Mouse (Mus musculus) ES-Bruce4 (cell line): ENCODE results near the gene Atf4. TPM values are rescaled to one million over a fixed set of nuclear protein-coding genes. Genes with fewer than 3 reads are reported as not detected.
A peak's percentile ranks its signal among the peaks of the same experiment; 100 is the strongest.

Experiments used
- H3K27ac ChIP-seq: 2 replicates; pipeline ENCODE4 v1.5.1; 2012; ENCODE audit warnings: low read length, inconsistent platforms; ENCODE audit not compliant: insufficient read depth
- H3K27me3 ChIP-seq: 2 replicates; pipeline ENCODE4 v1.6.1; 2012; ENCODE audit warnings: mild to moderate bottlenecking, low read length, inconsistent platforms; ENCODE audit not compliant: control insufficient read depth, poor library complexity, insufficient read depth, severe bottlenecking
- H3K36me3 ChIP-seq: 2 replicates; pipeline ENCODE4 v1.6.1; 2012; ENCODE audit warnings: inconsistent platforms, mild to moderate bottlenecking, low read length, moderate library complexity; ENCODE audit not compliant: control insufficient read depth, poor library complexity, insufficient read depth, severe bottlenecking
- H3K4me1 ChIP-seq: one replicate; pipeline ENCODE4 v1.8.1; 2011; ENCODE audit warnings: low read length; ENCODE audit not compliant: control insufficient read depth, insufficient read depth
- H3K4me3 ChIP-seq: 2 replicates; pipeline ENCODE4 v1.5.1; 2011; ENCODE audit warnings: low read depth, mild to moderate bottlenecking, low read length
- H3K9ac ChIP-seq: 2 replicates; pipeline ENCODE4 v1.6.1; 2012; ENCODE audit warnings: low read depth, mild to moderate bottlenecking, inconsistent platforms; ENCODE audit not compliant: poor library complexity, severe bottlenecking
- H3K9me3 ChIP-seq: replicated peaks from 2 replicates; pipeline ENCODE4 v1.6.1; 2012; ENCODE audit warnings: mild to moderate bottlenecking, low read length, inconsistent platforms; ENCODE audit not compliant: control insufficient read depth, poor library complexity, insufficient read depth, severe bottlenecking
- CTCF ChIP-seq: IDR thresholded peaks from one replicate; pipeline ENCODE4 v1.8.1; 2011; ENCODE audit warnings: low read depth, low read length
- EP300 ChIP-seq: IDR thresholded peaks from 2 replicates; pipeline ENCODE4 v1.6.1; 2011; ENCODE audit warnings: low read depth, low read length; ENCODE audit not compliant: insufficient read depth
- POLR2A ChIP-seq: IDR thresholded peaks from one replicate; pipeline ENCODE4 v1.8.1; 2011; ENCODE audit warnings: low read length; ENCODE audit not compliant: insufficient read depth
- polyA plus RNA-seq: library from polyadenylated mRNA; stranded (reverse); fragments of >200 nt; gene quantifications from 2 replicates; pipeline ENCODE4 v1.2.4, GENCODE M21; 2011; ENCODE audit warnings: low read depth; ENCODE audit not compliant: missing spikeins, insufficient read depth, insufficient read length

The Atf4 gene
- polyA plus RNA-seq, 1 experiment: 193 TPM

DNA sequence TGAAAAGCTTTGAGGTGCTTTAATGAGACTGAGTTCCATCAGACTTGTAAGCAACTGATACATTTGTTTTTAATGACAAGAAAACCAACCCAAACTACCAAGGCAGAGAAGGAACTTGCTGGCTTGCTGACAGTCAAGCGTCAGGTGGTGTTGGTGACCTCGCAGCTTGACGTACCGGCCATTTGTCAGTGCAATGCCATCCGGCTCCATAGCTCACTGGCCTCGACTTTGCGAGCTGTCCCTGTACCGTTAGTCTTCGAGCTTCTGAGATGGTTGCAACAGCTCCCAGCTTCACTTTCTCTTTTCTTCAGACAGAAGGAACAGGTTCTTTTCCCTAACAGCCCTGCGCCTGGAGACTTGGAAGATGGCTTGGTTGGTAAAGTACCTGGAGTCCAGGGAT lies 37.5 kb upstream of the Atf4 start:
- no peak for TF ChIP-seq CTCF
- TF ChIP-seq POLR2A: no peak
- no peak for TF ChIP-seq EP300
- Histone ChIP-seq H3K27me3 (no peaks in the 10 kb centered on the region), H3K9me3 (no peaks in the 10 kb centered on the region), H3K4me1 (peaks cover 5% of the 10 kb centered on the region), H3K27ac (no peak overlapping the region), H3K4me3 (no peak overlapping the region), H3K9ac (no peak overlapping the region), H3K36me3 (no peaks in the 10 kb centered on the region)

DNA sequence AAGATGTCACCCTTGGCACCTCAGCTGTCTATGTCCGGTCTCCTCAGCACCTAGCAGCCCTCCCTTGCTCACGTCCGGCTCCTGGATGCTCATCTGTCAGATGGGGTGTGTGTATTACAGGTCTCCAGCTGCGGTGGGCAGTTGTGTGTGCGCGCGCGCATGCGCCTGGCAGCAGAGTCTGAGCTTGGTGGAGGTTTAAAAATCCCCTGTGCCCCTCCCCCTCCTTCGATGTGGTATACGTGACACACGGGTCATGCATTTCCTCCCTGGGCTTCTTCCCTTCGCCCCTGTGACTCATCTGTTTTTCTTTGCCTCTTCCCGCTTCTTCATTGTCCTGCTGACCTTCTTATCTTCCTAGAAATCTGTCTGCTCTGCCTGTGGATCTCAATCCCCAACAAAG lies 35.8 kb upstream of the Atf4 start:
- Histone ChIP-seq H3K9me3 (no peaks in the 10 kb centered on the region), H3K36me3 (no peaks in the 10 kb centered on the region), H3K9ac (no peak overlapping the region), H3K4me3 (peak overlapping the region; percentile 62), H3K27ac (peak overlapping the region; percentile 67), H3K27me3 (no peaks in the 10 kb centered on the region), H3K4me1 (peaks cover 5% of the 10 kb centered on the region)
- TF ChIP-seq EP300: peak; percentile 97
- peak; percentile 8 for TF ChIP-seq POLR2A
- TF ChIP-seq CTCF: no peak

DNA sequence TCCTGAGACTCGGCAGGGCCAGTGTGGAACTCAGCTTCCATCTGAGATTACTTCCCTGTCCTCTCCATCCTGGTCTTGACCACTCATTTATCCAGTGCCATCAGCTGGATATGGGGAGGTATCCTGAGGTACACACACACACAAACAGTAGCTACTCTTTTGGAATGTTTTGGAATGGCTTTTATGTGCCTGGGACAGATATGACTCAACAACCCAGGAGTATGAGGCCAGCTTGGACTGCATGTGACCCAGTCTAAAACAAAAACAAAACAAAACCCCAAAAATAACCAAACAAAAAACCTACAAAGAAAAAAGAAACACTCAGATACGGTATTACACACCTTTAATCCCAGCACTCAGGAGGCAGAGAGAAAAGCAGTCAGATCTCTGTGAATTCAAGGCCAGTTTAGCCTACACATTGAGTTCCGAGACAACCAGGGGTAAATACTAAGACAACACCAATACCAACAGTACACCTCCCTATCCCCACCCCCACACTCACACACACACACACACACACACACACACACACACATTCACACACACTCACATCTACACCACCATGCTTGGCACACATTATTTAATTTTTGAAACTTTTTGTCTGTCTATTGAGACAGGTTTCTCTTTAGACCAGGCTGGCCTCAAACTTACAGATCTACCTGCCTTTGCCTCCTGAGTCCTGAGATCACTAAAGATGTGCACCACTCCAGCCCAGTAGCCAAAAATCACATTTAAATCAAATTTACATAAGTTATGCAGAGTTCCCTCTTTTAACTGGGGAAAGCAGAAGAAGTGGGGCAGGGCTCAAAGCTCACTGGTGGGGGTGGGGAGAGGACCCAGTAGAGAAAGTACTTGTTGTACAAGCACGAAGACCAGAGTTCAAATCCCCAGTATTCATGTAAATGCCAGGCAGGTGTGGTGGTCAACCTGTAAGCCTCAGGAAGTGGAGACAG lies 35.0 kb upstream of the Atf4 start:
- no peaks in the 10 kb centered on the region for H3K36me3 ChIP-seq
- peaks cover 5% of the 10 kb centered on the region for H3K4me1 ChIP-seq
- H3K27me3 ChIP-seq: no peaks in the 10 kb centered on the region
- H3K9me3 ChIP-seq: no peaks in the 10 kb centered on the region
- peak overlapping the region; percentile 46 for H3K4me3 ChIP-seq
- TF ChIP-seq POLR2A (no peak), EP300 (no peak), CTCF (no peak)
- peak overlapping the region; percentile 67 for H3K27ac ChIP-seq
- H3K9ac ChIP-seq: no peak overlapping the region

DNA sequence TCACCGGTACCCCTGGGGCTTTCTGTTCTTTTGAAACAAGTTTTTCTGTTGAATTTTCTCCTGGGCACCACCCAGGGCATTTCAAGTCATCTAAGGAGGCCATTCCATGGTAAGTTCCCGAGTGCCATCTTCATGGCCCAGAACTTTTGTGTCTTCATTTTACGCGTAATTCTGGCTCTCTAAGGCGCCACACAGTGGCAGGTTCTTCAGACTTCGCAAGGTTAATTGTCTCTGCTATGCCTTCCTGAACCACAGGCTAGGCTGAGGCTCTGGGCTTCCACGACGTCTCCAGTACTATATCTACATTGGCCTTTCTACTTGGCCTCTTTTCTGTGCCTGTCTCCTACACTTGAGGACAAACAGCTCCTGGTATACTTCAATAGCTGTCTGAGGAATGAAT lies 34.0 kb upstream of the Atf4 start:
- Histone ChIP-seq H3K9me3 (no peaks in the 10 kb centered on the region), H3K27ac (0 out of 2 replicates have a peak overlapping the region, but pooled peaks have one; percentile 23), H3K36me3 (no peaks in the 10 kb centered on the region), H3K4me1 (peaks cover 5% of the 10 kb centered on the region), H3K27me3 (no peaks in the 10 kb centered on the region), H3K4me3 (no peak overlapping the region), H3K9ac (no peak overlapping the region)
- TF ChIP-seq EP300 (no peak), CTCF (peak; percentile 21), POLR2A (no peak)

DNA sequence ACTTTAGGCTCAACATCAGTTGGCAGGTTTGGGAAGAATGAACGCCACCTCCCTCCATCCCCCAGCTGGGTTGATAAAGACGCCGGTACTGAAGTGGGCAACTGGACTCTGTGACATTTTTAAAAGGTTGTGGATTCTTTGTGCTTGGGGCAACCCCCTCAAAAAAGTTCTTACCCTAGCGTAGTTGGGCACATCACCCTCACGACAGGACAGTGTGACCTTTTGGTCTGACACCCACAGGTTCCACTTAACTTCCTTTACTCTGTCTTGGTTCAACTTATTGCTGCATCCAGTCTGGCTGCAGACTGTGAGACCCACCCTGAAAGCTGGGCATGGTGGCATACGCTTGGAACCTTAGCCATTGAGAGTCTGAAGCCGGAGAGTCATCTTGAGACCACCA lies 31.2 kb upstream of the Atf4 start:
- TF ChIP-seq CTCF: no peak
- TF ChIP-seq POLR2A: no peak
- TF ChIP-seq EP300: no peak
- H3K9ac ChIP-seq: no peak overlapping the region

DNA sequence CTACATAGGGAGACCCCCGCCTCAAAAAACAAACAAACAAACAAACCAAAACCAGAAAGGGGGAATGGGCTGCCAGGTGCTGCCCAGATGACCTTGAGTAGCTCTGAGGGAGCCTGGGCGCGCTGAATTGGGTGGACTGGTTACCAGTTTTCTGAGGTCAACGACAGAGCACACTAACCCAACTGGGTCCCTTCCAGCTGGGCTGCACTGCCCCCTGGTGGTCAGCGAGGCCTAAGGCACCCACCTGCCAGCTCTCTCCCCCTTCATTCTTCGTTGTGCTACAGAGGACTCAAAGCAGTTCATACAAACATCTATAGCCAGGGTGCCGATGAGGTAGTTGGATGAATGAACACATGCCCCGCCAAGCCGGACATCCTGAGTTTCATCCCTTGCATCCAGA lies 29.8 kb upstream of the Atf4 start:
- no peaks in the 10 kb centered on the region for H3K36me3 ChIP-seq
- no peak overlapping the region for H3K4me3 ChIP-seq
- no peaks in the 10 kb centered on the region for H3K27me3 ChIP-seq
- no peaks in the 10 kb centered on the region for H3K9me3 ChIP-seq
- no peak overlapping the region for H3K9ac ChIP-seq
- no peak overlapping the region for H3K27ac ChIP-seq
- peaks cover 6% of the 10 kb centered on the region for H3K4me1 ChIP-seq
- TF ChIP-seq POLR2A: no peak
- TF ChIP-seq EP300: no peak
- peak; percentile 97 for TF ChIP-seq CTCF

More for the DNA sequence above, 31.2 kb upstream of the Atf4 start:
- Histone ChIP-seq H3K9me3 (no peaks in the 10 kb centered on the region), H3K27ac (no peak overlapping the region), H3K4me3 (no peak overlapping the region), H3K36me3 (no peaks in the 10 kb centered on the region), H3K4me1 (no peaks in the 10 kb centered on the region), H3K27me3 (no peaks in the 10 kb centered on the region)
